Mouse (Mus musculus) ES-E14 (cell line): ENCODE results near the gene Wdr62.

Experiments
- CHD2 ChIP-seq: IDR thresholded peaks from 2 replicates; pipeline ENCODE4 v1.6.1; 2014; ENCODE audit warnings: mild to moderate bottlenecking, low read depth, low read length, inconsistent platforms
- HCFC1 ChIP-seq: IDR thresholded peaks from 2 replicates; pipeline ENCODE4 v1.6.1; 2012; ENCODE audit warnings: low read length, inconsistent platforms, borderline replicate concordance; ENCODE audit not compliant: insufficient read depth
- MAFK ChIP-seq: IDR thresholded peaks from 2 replicates; pipeline ENCODE4 v1.6.1; 2014; ENCODE audit warnings: mild to moderate bottlenecking, low read depth, low read length, inconsistent platforms; ENCODE audit not compliant: insufficient read depth
- ZC3H11A ChIP-seq: IDR thresholded peaks from 2 replicates; pipeline ENCODE4 v1.6.1; 2012; ENCODE audit warnings: low read depth, mild to moderate bottlenecking, inconsistent platforms, low read length, borderline replicate concordance
- ZNF384 ChIP-seq: IDR thresholded peaks from 2 replicates; pipeline ENCODE4 v1.6.1; 2012; ENCODE audit warnings: low read depth, low read length, inconsistent platforms

DNA sequence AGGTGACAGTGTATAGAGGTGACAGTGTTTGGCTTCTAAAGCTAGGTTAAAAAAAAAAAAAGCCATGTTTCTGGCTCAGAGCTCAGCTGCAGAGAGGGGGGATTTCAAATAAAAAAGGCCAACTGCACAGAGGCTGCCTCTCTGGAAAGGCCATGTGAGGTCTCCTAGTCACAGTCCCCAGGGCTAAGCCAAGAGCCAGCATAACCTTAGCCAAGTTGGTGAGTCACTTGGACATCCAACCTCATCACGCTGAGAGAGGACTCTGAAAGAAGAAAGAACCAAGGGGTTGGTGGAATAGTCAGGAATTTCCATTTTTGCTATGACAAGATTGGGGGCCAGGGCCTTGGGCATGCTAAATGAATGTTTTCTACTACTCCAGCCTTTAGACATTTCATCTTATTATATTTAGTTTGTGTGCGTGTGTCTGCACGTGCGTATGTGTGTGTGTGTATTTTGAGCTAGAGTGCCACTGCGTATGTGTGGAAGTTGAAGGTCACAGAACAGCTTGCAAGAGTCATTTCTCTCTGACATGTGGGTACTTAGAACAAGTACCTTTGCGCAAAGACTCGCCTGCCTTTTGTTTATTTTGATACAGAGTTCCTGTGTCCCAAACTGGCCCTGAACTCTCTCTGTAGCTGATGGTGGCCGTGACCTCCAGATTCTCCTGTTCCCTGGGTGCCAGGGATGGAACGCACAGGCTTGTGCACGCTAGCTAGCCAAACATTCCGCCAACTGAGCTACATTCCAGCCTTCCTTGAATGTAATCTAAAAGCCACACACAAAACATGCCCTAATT is 77.1 kb downstream of the Wdr62 start:
- TF ChIP-seq HCFC1: no peak
- TF ChIP-seq CHD2: no peak
- TF ChIP-seq ZC3H11A: no peak
- TF ChIP-seq ZNF384: no peak
- TF ChIP-seq MAFK: no peak
